Mouse (Mus musculus) midbrain, embryonic 12.5 days (tissue): ENCODE results near the gene Mrap. TPM values are rescaled to one million over a fixed set of nuclear protein-coding genes. Genes with fewer than 3 reads are reported as not detected.

Experiments
- ATAC-seq: fragments of 200-750 bp; cut with Nextera tagmentation; 2 replicates; pipeline ENCODE4 v1.8.0; 2017; ENCODE audit warnings: low read depth, moderate TSS enrichment, moderate library complexity; ENCODE audit not compliant: low FRiP score
- H3K27ac ChIP-seq: fragments of 300-500 bp; sonication (generic); replicated peaks from 2 replicates; pipeline ENCODE4 v1.5.1; 2016; ENCODE audit warnings: mild to moderate bottlenecking
- H3K27me3 ChIP-seq: fragments of 300-500 bp; sonication (generic); 2 replicates; pipeline ENCODE4 v1.6.1; 2016; ENCODE audit warnings: mild to moderate bottlenecking
- H3K36me3 ChIP-seq: fragments of 300-500 bp; sonication (generic); 2 replicates; pipeline ENCODE4 v1.6.1; 2016
- H3K4me1 ChIP-seq: fragments of 300-500 bp; sonication (generic); 2 replicates; pipeline ENCODE4 v1.6.1; 2016
- H3K4me2 ChIP-seq: fragments of 300-500 bp; sonication (generic); replicated peaks from 2 replicates; pipeline ENCODE4 v1.6.1; 2016; ENCODE audit warnings: mild to moderate bottlenecking, moderate library complexity
- H3K4me3 ChIP-seq: fragments of 300-500 bp; sonication (generic); 2 replicates; pipeline ENCODE4 v1.5.1; 2016; ENCODE audit warnings: mild to moderate bottlenecking
- H3K9ac ChIP-seq: fragments of 300-500 bp; sonication (generic); replicated peaks from 2 replicates; pipeline ENCODE4 v1.6.1; 2016; ENCODE audit warnings: mild to moderate bottlenecking, moderate library complexity
- H3K9me3 ChIP-seq: fragments of 300-500 bp; sonication (generic); 2 replicates; pipeline ENCODE4 v1.6.1; 2016; ENCODE audit warnings: mild to moderate bottlenecking
- WGBS: fragments of 180-500 bp; shearing (Covaris S2); methylation state at CpG from one replicate; pipeline ENCODE4 v1.1.7; 2016; 5-methylcytosine and 5-hydroxymethylcytosine counted together
- polyA plus RNA-seq: library from polyadenylated mRNA; unstranded; fragments of >200 nt; fragmentation: Nextera tagmentation; extraction: Ambion mirVana; gene quantifications from 2 replicates; pipeline ENCODE4 v1.2.1, GENCODE M21; 2016

Gene Mrap
- polyA plus RNA-seq, 1 experiment from 2014 or later: not detected

DNA sequence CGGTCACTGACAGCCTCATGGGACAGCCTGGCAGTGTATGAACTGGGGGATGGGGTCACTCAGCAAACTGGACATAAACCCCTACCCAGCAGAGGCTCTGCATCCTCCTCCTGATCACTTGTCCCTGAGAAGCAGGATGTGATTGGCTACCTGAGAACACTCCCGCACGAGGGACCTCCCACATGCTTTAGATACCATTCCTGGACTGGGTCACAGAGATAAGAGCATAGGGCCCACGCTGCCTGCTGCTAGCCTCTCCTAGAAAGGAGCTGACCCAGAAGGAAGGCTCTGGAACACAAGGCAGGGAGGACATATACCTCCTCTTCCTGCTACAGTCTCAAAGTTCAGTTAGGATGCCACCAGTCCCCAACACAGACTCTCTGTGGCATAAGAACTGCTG is 22.5 kb downstream of the Mrap start:
- Histone ChIP-seq H3K4me1 (no peaks in the 10 kb centered on the region), H3K27ac (no peak overlapping the region), H3K4me3 (no peak overlapping the region), H3K4me2 (no peak overlapping the region), H3K27me3 (no peaks in the 10 kb centered on the region), H3K9ac (no peak overlapping the region), H3K36me3 (peaks cover 73% of the 10 kb centered on the region), H3K9me3 (no peaks in the 10 kb centered on the region)
- 85% methylated on average over 4 of the region's 4 CpGs for WGBS
- ATAC-seq: no peak

- H3K27ac ChIP-seq: no peak overlapping the region
- H3K27me3 ChIP-seq: no peaks in the 10 kb centered on the region
- H3K4me2 ChIP-seq: no peak overlapping the region
- ATAC-seq: no peak
- 90% methylated on average over 9 of the region's 9 CpGs for WGBS
- H3K9me3 ChIP-seq: 0 out of 2 replicates have a peak, but pooled peaks cover 4% of the 10 kb centered on the region
- H3K4me1 ChIP-seq: no peaks in the 10 kb centered on the region
- peaks cover 89% of the 10 kb centered on the region for H3K36me3 ChIP-seq
- no peak overlapping the region for H3K4me3 ChIP-seq
- H3K9ac ChIP-seq: no peak overlapping the region
These were observed 27.3 kb downstream of the Mrap start for GRCm38 (mm10) chr16:90765195-90765877.

- H3K27me3 ChIP-seq: no peaks in the 10 kb centered on the region
- 97% methylated on average over 15 of the region's 15 CpGs for WGBS
- no peak overlapping the region for H3K9ac ChIP-seq
- 0 out of 2 replicates have a peak, but pooled peaks cover 4% of the 10 kb centered on the region for H3K9me3 ChIP-seq
- ATAC-seq: no peak
- H3K4me3 ChIP-seq: no peak overlapping the region
- H3K4me2 ChIP-seq: no peak overlapping the region
- no peak overlapping the region for H3K27ac ChIP-seq
- H3K36me3 ChIP-seq: peaks cover 89% of the 10 kb centered on the region
- no peaks in the 10 kb centered on the region for H3K4me1 ChIP-seq
These were observed 29.0 kb downstream of the Mrap start for GRCm38 (mm10) chr16:90766919-90767454.

- no peaks in the 10 kb centered on the region for H3K4me1 ChIP-seq
- H3K9me3 ChIP-seq: 0 out of 2 replicates have a peak, but pooled peaks cover under 1% of the 10 kb centered on the region
- no peak overlapping the region for H3K9ac ChIP-seq
- no peak for ATAC-seq
- 97% methylated on average over 12 of the region's 12 CpGs for WGBS
- no peak overlapping the region for H3K27ac ChIP-seq
- H3K36me3 ChIP-seq: peaks cover 97% of the 10 kb centered on the region
- no peak overlapping the region for H3K4me2 ChIP-seq
- no peak overlapping the region for H3K4me3 ChIP-seq
- no peaks in the 10 kb centered on the region for H3K27me3 ChIP-seq
These were observed 36.2 kb downstream of the Mrap start for GRCm38 (mm10) chr16:90774216-90774615.

- Histone ChIP-seq H3K9me3 (no peaks in the 10 kb centered on the region), H3K4me2 (no peak overlapping the region), H3K27me3 (no peaks in the 10 kb centered on the region), H3K4me3 (no peak overlapping the region), H3K36me3 (peaks cover 97% of the 10 kb centered on the region), H3K9ac (no peak overlapping the region), H3K27ac (no peak overlapping the region), H3K4me1 (no peaks in the 10 kb centered on the region)
- no peak for ATAC-seq
- 89% methylated on average over 6 of the region's 6 CpGs for WGBS
These were observed 36.6 kb downstream of the Mrap start for GRCm38 (mm10) chr16:90774646-90775045.

GRCm38 (mm10) chr16:90775946-90776520 is 38.0 kb downstream of the Mrap start:
- Histone ChIP-seq H3K9me3 (no peaks in the 10 kb centered on the region), H3K4me1 (no peaks in the 10 kb centered on the region), H3K27me3 (no peaks in the 10 kb centered on the region), H3K4me3 (no peak overlapping the region), H3K4me2 (no peak overlapping the region), H3K36me3 (peaks cover 99% of the 10 kb centered on the region), H3K27ac (no peak overlapping the region), H3K9ac (no peak overlapping the region; the same call in 1 of the 2 replicates)
- no peak for ATAC-seq
- WGBS: 85% methylated on average over 10 of the region's 10 CpGs

- H3K36me3 ChIP-seq: peaks cover 96% of the 10 kb centered on the region
- H3K4me3 ChIP-seq: no peak overlapping the region
These were observed 41.8 kb downstream of the Mrap start for GRCm38 (mm10) chr16:90779783-90780182.

GRCm38 (mm10) chr16:90783302-90783701 is 45.3 kb downstream of the Mrap start:
- H3K36me3 ChIP-seq: peaks cover 97% of the 10 kb centered on the region
- no peak overlapping the region for H3K4me2 ChIP-seq
- no peak overlapping the region for H3K4me3 ChIP-seq
- H3K9ac ChIP-seq: no peak overlapping the region
- H3K4me1 ChIP-seq: no peaks in the 10 kb centered on the region
- no peaks in the 10 kb centered on the region for H3K9me3 ChIP-seq
- H3K27me3 ChIP-seq: no peaks in the 10 kb centered on the region
- 95% methylated on average over 11 of the region's 11 CpGs for WGBS
- ATAC-seq: no peak
- no peak overlapping the region for H3K27ac ChIP-seq

More at GRCm38 (mm10) chr16:90779783-90780182, 41.8 kb downstream of the Mrap start:
- H3K9ac ChIP-seq: no peak overlapping the region
- WGBS: 73% methylated on average over 11 of the region's 11 CpGs
- peak; percentile 65; the same call in 1 of the 2 replicates for ATAC-seq
- H3K4me2 ChIP-seq: no peak overlapping the region
- H3K9me3 ChIP-seq: no peaks in the 10 kb centered on the region
- H3K27ac ChIP-seq: peak overlapping the region; percentile 20; the same call in 1 of the 2 replicates
- H3K27me3 ChIP-seq: no peaks in the 10 kb centered on the region
- H3K4me1 ChIP-seq: no peaks in the 10 kb centered on the region

DNA sequence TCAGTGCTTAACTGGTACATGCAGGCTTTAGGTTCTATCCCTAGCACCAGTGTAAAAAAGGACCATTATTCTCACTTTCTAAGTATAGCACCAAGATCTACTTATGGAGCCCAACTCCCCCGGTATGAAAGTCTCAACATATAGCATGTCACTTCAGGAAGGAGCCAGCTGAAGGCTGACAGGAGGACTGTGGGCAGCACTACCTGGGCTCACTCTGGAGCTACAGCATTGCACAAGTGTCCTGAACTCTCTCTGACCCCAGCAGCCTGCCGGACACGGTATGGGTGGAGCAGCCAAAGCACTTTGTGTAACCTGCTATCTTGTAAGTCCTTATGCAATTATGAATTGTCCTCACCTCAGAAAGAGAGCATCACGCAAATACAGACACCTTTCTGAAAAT is 47.2 kb downstream of the Mrap start:
- Histone ChIP-seq H3K4me3 (no peak overlapping the region), H3K9ac (no peak overlapping the region), H3K9me3 (no peaks in the 10 kb centered on the region), H3K4me2 (no peak overlapping the region), H3K4me1 (no peaks in the 10 kb centered on the region), H3K27ac (no peak overlapping the region), H3K36me3 (peaks cover 96% of the 10 kb centered on the region), H3K27me3 (no peaks in the 10 kb centered on the region)
- no peak for ATAC-seq
- 96% methylated on average over 4 of the region's 4 CpGs for WGBS

- WGBS: 93% methylated on average over 6 of the region's 6 CpGs
- Histone ChIP-seq H3K27me3 (no peaks in the 10 kb centered on the region), H3K9me3 (no peaks in the 10 kb centered on the region), H3K4me3 (no peak overlapping the region), H3K27ac (no peak overlapping the region), H3K4me2 (no peak overlapping the region), H3K4me1 (no peaks in the 10 kb centered on the region), H3K36me3 (peaks cover 96% of the 10 kb centered on the region), H3K9ac (no peak overlapping the region)
- no peak for ATAC-seq
These were observed 50.6 kb downstream of the Mrap start for GRCm38 (mm10) chr16:90788580-90788979.

GRCm38 (mm10) chr16:90790946-90791345 is 52.9 kb downstream of the Mrap start:
- 89% methylated on average over 6 of the region's 6 CpGs for WGBS
- Histone ChIP-seq H3K4me2 (no peak overlapping the region), H3K9ac (no peak overlapping the region), H3K4me1 (no peaks in the 10 kb centered on the region), H3K36me3 (peaks cover 87% of the 10 kb centered on the region), H3K4me3 (no peak overlapping the region), H3K9me3 (no peaks in the 10 kb centered on the region), H3K27me3 (no peaks in the 10 kb centered on the region), H3K27ac (no peak overlapping the region)
- no peak for ATAC-seq

GRCm38 (mm10) chr16:90792066-90792465 is 54.1 kb downstream of the Mrap start:
- ATAC-seq: no peak
- Histone ChIP-seq H3K27me3 (no peaks in the 10 kb centered on the region), H3K9me3 (no peaks in the 10 kb centered on the region), H3K4me2 (no peak overlapping the region), H3K4me3 (no peak overlapping the region), H3K4me1 (no peaks in the 10 kb centered on the region), H3K27ac (no peak overlapping the region), H3K9ac (no peak overlapping the region), H3K36me3 (peaks cover 87% of the 10 kb centered on the region)
- 92% methylated on average over 5 of the region's 5 CpGs for WGBS
